Mouse (Mus musculus): ENCODE measurements around the gene Tex2. TPM values are rescaled to one million over a fixed set of nuclear protein-coding genes. Genes with fewer than 3 reads are reported as not detected.
A peak's percentile ranks its signal among the peaks of the same experiment; 100 is the strongest.

Gene Tex2
- polyA plus RNA-seq, 1 experiment from 2014 or later: 39.5 TPM

DNA sequence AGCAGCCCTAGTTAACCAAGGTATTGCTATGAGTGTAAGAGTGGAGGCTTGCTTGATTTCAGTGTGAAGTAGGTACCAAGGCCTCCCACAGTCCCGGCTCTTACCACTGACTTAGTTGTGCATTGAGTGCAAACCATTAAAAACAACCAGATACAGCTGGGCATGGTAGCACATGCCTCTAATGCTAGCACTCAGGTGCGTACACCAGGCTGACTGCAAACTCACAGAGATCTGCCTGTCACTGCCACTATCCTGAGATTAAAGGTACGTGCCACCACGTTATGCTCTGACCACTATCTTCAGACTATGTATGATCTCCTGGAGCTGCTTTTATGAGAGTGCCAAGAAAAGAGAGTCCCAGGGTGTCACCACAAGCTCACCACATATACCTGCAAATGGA is 67.1 kb downstream of the Tex2 start:
- no peaks in the 10 kb centered on the region for H3K27me3 ChIP-seq (ENCODE audit: control insufficient read depth, insufficient read depth, low read length)
- H3K4me3 ChIP-seq (ENCODE audit: low read depth, low read length): no peak overlapping the region
- no peaks in the 10 kb centered on the region; the same call in 1 of the 2 replicates for H3K36me3 ChIP-seq (ENCODE audit: control insufficient read depth, insufficient read depth, low read length)
- no peaks in the 10 kb centered on the region for H3K4me1 ChIP-seq (ENCODE audit: control insufficient read depth, insufficient read depth, low read length)
- no peak for ATAC-seq (ENCODE audit: low read depth)
- H3K9me3 ChIP-seq (ENCODE audit: control insufficient read depth, low read length): no peaks in the 10 kb centered on the region
- H3K4me2 ChIP-seq (ENCODE audit: low read depth, low read length): no peak overlapping the region
- no peak overlapping the region for H3K9ac ChIP-seq (replicated peaks; ENCODE audit: low read depth, low read length)
- WGBS: 97% methylated on average over 4 of the region's 4 CpGs
- no peak overlapping the region for H3K27ac ChIP-seq (ENCODE audit: low read depth, low read length)

DNA sequence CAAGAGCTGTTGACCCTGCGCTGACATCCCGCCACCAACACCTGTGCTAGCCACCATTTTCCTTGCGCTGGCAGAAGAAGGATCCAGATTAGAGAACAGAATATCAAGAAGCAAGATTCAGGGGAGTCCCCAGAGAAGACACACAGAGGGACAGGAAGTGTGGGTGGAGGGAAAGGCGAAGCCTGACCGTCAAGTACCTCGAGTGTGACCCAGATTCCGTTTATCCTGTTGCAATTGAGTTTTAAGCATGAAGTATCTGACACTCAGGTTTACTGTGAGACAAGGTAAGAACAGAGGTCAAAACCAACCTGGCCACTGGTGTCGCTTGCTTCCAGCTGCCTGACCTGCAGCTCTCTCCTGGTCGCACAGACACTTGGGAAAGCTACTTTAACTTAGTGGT is 68.3 kb downstream of the Tex2 start:
- Histone ChIP-seq H3K4me1 (ENCODE audit: control insufficient read depth, insufficient read depth, low read length) (no peaks in the 10 kb centered on the region), H3K27me3 (ENCODE audit: control insufficient read depth, insufficient read depth, low read length) (no peaks in the 10 kb centered on the region), H3K4me3 (ENCODE audit: low read depth, low read length) (no peak overlapping the region), H3K9ac (replicated peaks; ENCODE audit: low read depth, low read length) (no peak overlapping the region), H3K36me3 (ENCODE audit: control insufficient read depth, insufficient read depth, low read length) (no peaks in the 10 kb centered on the region; the same call in 1 of the 2 replicates), H3K4me2 (ENCODE audit: low read depth, low read length) (no peak overlapping the region), H3K27ac (ENCODE audit: low read depth, low read length) (no peak overlapping the region), H3K9me3 (ENCODE audit: control insufficient read depth, low read length) (no peaks in the 10 kb centered on the region)
- ATAC-seq (ENCODE audit: low read depth): no peak
- WGBS: 92% methylated on average over 9 of the region's 9 CpGs

DNA sequence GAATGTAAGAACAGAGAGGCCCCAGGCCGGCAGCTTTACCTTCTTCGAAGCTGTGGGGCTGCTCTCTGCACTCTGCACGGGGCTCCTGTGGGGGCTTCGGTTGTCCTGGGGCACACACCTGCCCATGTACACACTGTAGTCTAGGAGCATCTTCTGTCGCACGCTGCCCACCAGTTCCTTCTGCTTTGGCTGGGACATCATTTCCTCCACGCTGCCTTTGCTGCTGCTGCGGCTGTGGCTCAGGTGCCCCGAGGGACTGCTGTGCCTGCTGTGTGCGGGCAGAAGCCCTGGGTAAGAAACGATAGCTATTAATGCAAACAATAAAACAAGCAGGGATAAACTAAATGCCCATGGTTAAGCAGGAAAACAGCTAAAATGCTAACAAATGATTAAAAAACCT is 69.1 kb downstream of the Tex2 start:
- no peaks in the 10 kb centered on the region for H3K27me3 ChIP-seq (ENCODE audit: control insufficient read depth, insufficient read depth, low read length)
- WGBS: 68% methylated on average over 11 of the region's 11 CpGs
- no peak overlapping the region for H3K9ac ChIP-seq (replicated peaks; ENCODE audit: low read depth, low read length)
- peak overlapping the region; percentile 36; the same call in 1 of the 2 replicates for H3K27ac ChIP-seq (ENCODE audit: low read depth, low read length)
- no peak overlapping the region for H3K4me2 ChIP-seq (ENCODE audit: low read depth, low read length)
- no peaks in the 10 kb centered on the region; the same call in 1 of the 2 replicates for H3K36me3 ChIP-seq (ENCODE audit: control insufficient read depth, insufficient read depth, low read length)
- H3K9me3 ChIP-seq (ENCODE audit: control insufficient read depth, low read length): no peaks in the 10 kb centered on the region
- H3K4me1 ChIP-seq (ENCODE audit: control insufficient read depth, insufficient read depth, low read length): no peaks in the 10 kb centered on the region
- ATAC-seq (ENCODE audit: low read depth): no peak
- H3K4me3 ChIP-seq (ENCODE audit: low read depth, low read length): no peak overlapping the region

DNA sequence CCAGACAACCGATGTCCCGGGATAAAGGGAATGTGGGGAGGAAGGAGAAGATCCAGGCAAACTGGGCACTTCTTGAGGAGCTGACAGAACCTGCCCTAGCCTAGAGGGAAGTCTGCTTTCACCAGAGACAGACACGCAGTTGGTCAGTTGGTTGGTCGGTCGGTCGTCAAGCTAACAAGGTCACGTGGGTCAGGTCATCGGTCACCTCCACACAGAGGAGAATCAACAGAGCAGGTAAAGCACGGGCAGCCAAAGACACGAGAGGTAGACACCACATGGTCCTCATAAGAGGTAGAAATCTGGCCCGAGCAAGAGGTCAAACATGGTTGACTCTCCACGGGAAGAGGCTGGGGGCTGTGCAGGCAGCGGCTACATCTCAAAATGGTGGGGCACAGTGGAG is 70.2 kb downstream of the Tex2 start:
- WGBS: 97% methylated on average over 13 of the region's 13 CpGs
- no peak for ATAC-seq (ENCODE audit: low read depth)

GRCm38 (mm10) chr11:106542385-106542784 is 70.8 kb downstream of the Tex2 start:
- H3K9ac ChIP-seq (replicated peaks; ENCODE audit: low read depth, low read length): no peak overlapping the region
- no peak overlapping the region for H3K4me2 ChIP-seq (ENCODE audit: low read depth, low read length)
- no peak overlapping the region for H3K27ac ChIP-seq (ENCODE audit: low read depth, low read length)
- no peak for ATAC-seq (ENCODE audit: low read depth)
- no peaks in the 10 kb centered on the region for H3K4me1 ChIP-seq (ENCODE audit: control insufficient read depth, insufficient read depth, low read length)
- no peaks in the 10 kb centered on the region for H3K27me3 ChIP-seq (ENCODE audit: control insufficient read depth, insufficient read depth, low read length)
- H3K4me3 ChIP-seq (ENCODE audit: low read depth, low read length): no peak overlapping the region
- no peaks in the 10 kb centered on the region for H3K9me3 ChIP-seq (ENCODE audit: control insufficient read depth, low read length)
- H3K36me3 ChIP-seq (ENCODE audit: control insufficient read depth, insufficient read depth, low read length): no peaks in the 10 kb centered on the region; the same call in 1 of the 2 replicates

More for the DNA sequence above, 70.2 kb downstream of the Tex2 start:
- H3K27ac ChIP-seq (ENCODE audit: low read depth, low read length): no peak overlapping the region
- no peaks in the 10 kb centered on the region for H3K4me1 ChIP-seq (ENCODE audit: control insufficient read depth, insufficient read depth, low read length)
- H3K9me3 ChIP-seq (ENCODE audit: control insufficient read depth, low read length): no peaks in the 10 kb centered on the region
- no peaks in the 10 kb centered on the region; the same call in 1 of the 2 replicates for H3K36me3 ChIP-seq (ENCODE audit: control insufficient read depth, insufficient read depth, low read length)
- H3K9ac ChIP-seq (replicated peaks; ENCODE audit: low read depth, low read length): no peak overlapping the region
- H3K4me3 ChIP-seq (ENCODE audit: low read depth, low read length): no peak overlapping the region
- H3K4me2 ChIP-seq (ENCODE audit: low read depth, low read length): no peak overlapping the region
- no peaks in the 10 kb centered on the region for H3K27me3 ChIP-seq (ENCODE audit: control insufficient read depth, insufficient read depth, low read length)

- Histone ChIP-seq H3K27me3 (ENCODE audit: control insufficient read depth, insufficient read depth, low read length) (no peaks in the 10 kb centered on the region), H3K36me3 (ENCODE audit: control insufficient read depth, insufficient read depth, low read length) (no peaks in the 10 kb centered on the region; the same call in 1 of the 2 replicates), H3K4me3 (ENCODE audit: low read depth, low read length) (no peak overlapping the region), H3K27ac (ENCODE audit: low read depth, low read length) (no peak overlapping the region), H3K4me1 (ENCODE audit: control insufficient read depth, insufficient read depth, low read length) (no peaks in the 10 kb centered on the region), H3K9ac (replicated peaks; ENCODE audit: low read depth, low read length) (no peak overlapping the region), H3K4me2 (ENCODE audit: low read depth, low read length) (no peak overlapping the region), H3K9me3 (ENCODE audit: control insufficient read depth, low read length) (no peaks in the 10 kb centered on the region)
- ATAC-seq (ENCODE audit: low read depth): no peak
- 82% methylated on average over 13 of the region's 13 CpGs for WGBS
These were observed 72.5 kb downstream of the Tex2 start for GRCm38 (mm10) chr11:106540506-106541268.

DNA sequence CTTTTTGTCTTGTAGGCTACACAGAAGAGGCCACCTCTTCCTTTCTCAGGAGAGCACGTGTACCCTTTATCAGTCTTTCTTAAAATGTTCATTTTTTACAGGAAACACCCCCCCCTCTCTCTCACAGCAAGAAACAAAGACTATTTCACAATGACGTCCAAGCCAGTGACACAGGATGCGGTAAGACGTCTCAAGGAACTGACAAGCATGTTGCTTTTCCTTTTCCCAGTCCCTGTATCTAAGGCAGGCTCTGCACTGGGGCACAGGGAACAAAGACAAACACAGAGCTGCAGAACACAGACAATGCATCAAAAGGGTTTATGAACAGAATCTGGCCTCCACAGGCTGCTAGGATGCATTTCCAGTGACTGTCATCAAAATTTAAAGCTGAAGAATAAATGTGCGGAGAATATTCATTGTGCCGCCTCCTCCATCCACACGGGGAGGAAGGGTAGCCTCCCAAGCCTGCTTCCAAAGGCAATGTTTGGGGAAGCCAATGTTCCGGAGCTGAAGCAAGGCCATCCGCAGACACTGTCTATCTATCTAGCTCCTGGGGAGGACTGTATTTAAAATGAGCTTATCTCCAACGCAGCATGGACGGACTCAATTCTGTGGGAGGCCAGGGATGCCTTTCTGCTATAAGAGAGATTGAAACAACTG is 76.8 kb downstream of the Tex2 start:
- Histone ChIP-seq H3K27ac (ENCODE audit: low read depth, low read length) (peak overlapping the region; percentile 28; the same call in 1 of the 2 replicates), H3K36me3 (ENCODE audit: control insufficient read depth, insufficient read depth, low read length) (no peaks in the 10 kb centered on the region), H3K27me3 (ENCODE audit: control insufficient read depth, insufficient read depth, low read length) (no peaks in the 10 kb centered on the region), H3K9ac (replicated peaks; ENCODE audit: low read depth, low read length) (no peak overlapping the region), H3K4me3 (ENCODE audit: low read depth, low read length) (no peak overlapping the region), H3K9me3 (ENCODE audit: control insufficient read depth, low read length) (no peaks in the 10 kb centered on the region), H3K4me2 (ENCODE audit: low read depth, low read length) (no peak overlapping the region), H3K4me1 (ENCODE audit: control insufficient read depth, insufficient read depth, low read length) (no peaks in the 10 kb centered on the region)
- ATAC-seq (ENCODE audit: low read depth): no peak
- WGBS: 58% methylated on average over 11 of the region's 11 CpGs

- 88% methylated on average over 9 of the region's 9 CpGs for WGBS
- Histone ChIP-seq H3K27me3 (ENCODE audit: control insufficient read depth, insufficient read depth, low read length) (no peaks in the 10 kb centered on the region), H3K36me3 (ENCODE audit: control insufficient read depth, insufficient read depth, low read length) (no peaks in the 10 kb centered on the region), H3K9me3 (ENCODE audit: control insufficient read depth, low read length) (no peaks in the 10 kb centered on the region), H3K9ac (replicated peaks; ENCODE audit: low read depth, low read length) (no peak overlapping the region), H3K4me3 (ENCODE audit: low read depth, low read length) (no peak overlapping the region), H3K4me1 (ENCODE audit: control insufficient read depth, insufficient read depth, low read length) (no peaks in the 10 kb centered on the region), H3K4me2 (ENCODE audit: low read depth, low read length) (no peak overlapping the region), H3K27ac (ENCODE audit: low read depth, low read length) (peak overlapping the region; percentile 28; the same call in 1 of the 2 replicates)
- ATAC-seq (ENCODE audit: low read depth): no peak
These were observed 77.5 kb downstream of the Tex2 start for GRCm38 (mm10) chr11:106535660-106536252.

GRCm38 (mm10) chr11:106532248-106532790 is 80.9 kb downstream of the Tex2 start:
- H3K4me1 ChIP-seq (ENCODE audit: control insufficient read depth, insufficient read depth, low read length): no peaks in the 10 kb centered on the region
- H3K27ac ChIP-seq (ENCODE audit: low read depth, low read length): no peak overlapping the region
- H3K27me3 ChIP-seq (ENCODE audit: control insufficient read depth, insufficient read depth, low read length): no peaks in the 10 kb centered on the region
- no peak overlapping the region for H3K4me3 ChIP-seq (ENCODE audit: low read depth, low read length)
- no peak overlapping the region for H3K9ac ChIP-seq (replicated peaks; ENCODE audit: low read depth, low read length)
- no peaks in the 10 kb centered on the region for H3K9me3 ChIP-seq (ENCODE audit: control insufficient read depth, low read length)
- no peak overlapping the region for H3K4me2 ChIP-seq (ENCODE audit: low read depth, low read length)
- ATAC-seq (ENCODE audit: low read depth): no peak
- WGBS: 80% methylated on average over 9 of the region's 9 CpGs
- no peaks in the 10 kb centered on the region for H3K36me3 ChIP-seq (ENCODE audit: control insufficient read depth, insufficient read depth, low read length)

All from neural tube, embryonic 14.5 days (tissue).